Mouse (Mus musculus): ENCODE data around the gene Rnf168. TPM values are rescaled to one million over a fixed set of nuclear protein-coding genes. Genes with fewer than 3 reads are reported as not detected.
"Not testable (repeated sequence)": the region's sequence is repeated elsewhere in the genome, so short reads cannot be mapped to it uniquely, and the experiment has no call there.

The Rnf168 gene
- total RNA-seq (2021): 10 to 100 TPM; 25.0 to 26.5 TPM

GRCm38 (mm10) chr16:32277308-32278256 lies at the start of gene Rnf168:
Gene Rnf168, plus strand, starts transcription at chr16:32277459.
- peak; percentile 78 to 86 for DNase-seq (ENCODE audit: extremely low spot score in 1 of 2, low spot score in 1 of 2)

- not testable (repeated sequence) for DNase-seq (ENCODE audit: extremely low spot score in 1 of 2, low spot score in 1 of 2)
Observed at GRCm38 (mm10) chr16:32232050-32232449, 45.2 kb upstream of the Rnf168 start.

GRCm38 (mm10) chr16:32237930-32238680 lies 39.2 kb upstream of the Rnf168 start:
- no peak for DNase-seq (ENCODE audit: extremely low spot score in 1 of 2, low spot score in 1 of 2)

- no peak for DNase-seq (ENCODE audit: extremely low spot score in 1 of 2, low spot score in 1 of 2)
Observed at GRCm38 (mm10) chr16:32239428-32240312, 37.6 kb upstream of the Rnf168 start.

GRCm38 (mm10) chr16:32243901-32244300 lies 33.4 kb upstream of the Rnf168 start:
- no peak for DNase-seq (ENCODE audit: extremely low spot score in 1 of 2, low spot score in 1 of 2)

GRCm38 (mm10) chr16:32246351-32246791 lies 30.9 kb upstream of the Rnf168 start:
- DNase-seq (ENCODE audit: extremely low spot score in 1 of 2, low spot score in 1 of 2): peak; percentile 40 to 44

- peak; percentile 94 to 95 for DNase-seq (ENCODE audit: extremely low spot score in 1 of 2, low spot score in 1 of 2)
Observed at GRCm38 (mm10) chr16:32246952-32247370, 30.3 kb upstream of the Rnf168 start, which contains the start of the genes Fbxo45 and Wdr53. Gene Fbxo45, minus strand, starts transcription at chr16:32247158. Gene Wdr53, plus strand, starts transcription at chr16:32247227.

- peak in 1 of 2 experiments; percentile 14 for DNase-seq (ENCODE audit: extremely low spot score in 1 of 2, low spot score in 1 of 2)
Observed at GRCm38 (mm10) chr16:32264225-32264624, 13.0 kb upstream of the Rnf168 start.

- DNase-seq (ENCODE audit: extremely low spot score in 1 of 2, low spot score in 1 of 2): no peak
Observed at GRCm38 (mm10) chr16:32271291-32271690, 6.0 kb upstream of the Rnf168 start, which contains the start of gene Smco1. Gene Smco1, plus strand, starts transcription at chr16:32271468.

GRCm38 (mm10) chr16:32273338-32273737 lies 3.9 kb upstream of the Rnf168 start:
- DNase-seq (ENCODE audit: extremely low spot score in 1 of 2, low spot score in 1 of 2): no peak

- DNase-seq (ENCODE audit: extremely low spot score in 1 of 2, low spot score in 1 of 2): no peak
Observed at GRCm38 (mm10) chr16:32275041-32275440, 2.2 kb upstream of the Rnf168 start.

GRCm38 (mm10) chr16:32275830-32276229 lies 1.4 kb upstream of the Rnf168 start:
- no peak for DNase-seq (ENCODE audit: extremely low spot score in 1 of 2, low spot score in 1 of 2)

GRCm38 (mm10) chr16:32278396-32278795 lies 1.1 kb downstream of the Rnf168 start:
- no peak for DNase-seq (ENCODE audit: extremely low spot score in 1 of 2, low spot score in 1 of 2)

- no peak for DNase-seq (ENCODE audit: extremely low spot score in 1 of 2, low spot score in 1 of 2)
Observed at GRCm38 (mm10) chr16:32280211-32280610, 3.0 kb downstream of the Rnf168 start.

GRCm38 (mm10) chr16:32282608-32283007 lies 5.3 kb downstream of the Rnf168 start:
- no peak for DNase-seq (ENCODE audit: extremely low spot score in 1 of 2, low spot score in 1 of 2)

GRCm38 (mm10) chr16:32291821-32292220 lies 14.6 kb downstream of the Rnf168 start:
- DNase-seq (ENCODE audit: extremely low spot score in 1 of 2, low spot score in 1 of 2): no peak

GRCm38 (mm10) chr16:32299617-32300016 lies 22.4 kb downstream of the Rnf168 start:
- not testable (repeated sequence) for DNase-seq (ENCODE audit: extremely low spot score in 1 of 2, low spot score in 1 of 2)

GRCm38 (mm10) chr16:32303046-32303445 lies 25.8 kb downstream of the Rnf168 start:
- DNase-seq (ENCODE audit: extremely low spot score in 1 of 2, low spot score in 1 of 2): no peak

GRCm38 (mm10) chr16:32303886-32304285 lies 26.6 kb downstream of the Rnf168 start:
- DNase-seq (ENCODE audit: extremely low spot score in 1 of 2, low spot score in 1 of 2): no peak

- no peak for DNase-seq (ENCODE audit: extremely low spot score in 1 of 2, low spot score in 1 of 2)
Observed at GRCm38 (mm10) chr16:32311970-32312369, 34.7 kb downstream of the Rnf168 start.

Measured in layer of hippocampus, postnatal 25 days (tissue).